Mouse (Mus musculus) gastrocnemius, postnatal 36 days (tissue): ENCODE measurements around the gene Sspn. TPM values are rescaled to one million over a fixed set of nuclear protein-coding genes. Genes with fewer than 3 reads are reported as not detected.

Experiments
- DNase-seq, 2 experiments: peaks; one replicate each; pipeline ENCODE4 v3.0.0; 2022
- intact Hi-C: fragments of 180-260 bp; cut with DNase I; formaldehyde crosslinking; loops from one replicate; pipeline ENCODE4 v1.15.1; 2025
- total RNA-seq, 2 experiments: library from RNA; stranded (reverse); gene quantifications; 2 replicates each; pipeline ENCODE4 v1.2.3; 2021

Sspn gene
- total RNA-seq, 2 experiments from 2014 or later, result 50.1 to 57.6 TPM

DNA sequence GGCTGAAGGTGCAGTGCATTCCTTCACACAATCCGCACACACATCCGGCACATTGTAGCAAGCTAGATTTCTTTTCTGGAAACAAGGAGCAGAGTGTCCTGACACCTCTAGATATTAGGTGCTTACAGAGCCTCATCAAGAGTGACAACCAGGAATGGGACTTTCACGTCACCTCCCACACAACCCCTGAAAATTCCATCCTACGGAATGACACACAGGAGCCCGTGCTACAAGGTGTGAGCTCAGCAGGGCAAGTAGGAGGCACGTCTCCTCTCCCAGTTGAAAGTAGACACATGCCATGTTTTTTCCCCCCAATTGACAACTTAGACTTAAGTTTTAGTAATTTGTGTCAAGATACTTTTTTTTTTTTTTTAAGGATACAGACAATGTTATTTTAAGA, 7.8 kb upstream of the Sspn start:
- no peak for DNase-seq
- intact Hi-C loops, result no loop called here

DNA sequence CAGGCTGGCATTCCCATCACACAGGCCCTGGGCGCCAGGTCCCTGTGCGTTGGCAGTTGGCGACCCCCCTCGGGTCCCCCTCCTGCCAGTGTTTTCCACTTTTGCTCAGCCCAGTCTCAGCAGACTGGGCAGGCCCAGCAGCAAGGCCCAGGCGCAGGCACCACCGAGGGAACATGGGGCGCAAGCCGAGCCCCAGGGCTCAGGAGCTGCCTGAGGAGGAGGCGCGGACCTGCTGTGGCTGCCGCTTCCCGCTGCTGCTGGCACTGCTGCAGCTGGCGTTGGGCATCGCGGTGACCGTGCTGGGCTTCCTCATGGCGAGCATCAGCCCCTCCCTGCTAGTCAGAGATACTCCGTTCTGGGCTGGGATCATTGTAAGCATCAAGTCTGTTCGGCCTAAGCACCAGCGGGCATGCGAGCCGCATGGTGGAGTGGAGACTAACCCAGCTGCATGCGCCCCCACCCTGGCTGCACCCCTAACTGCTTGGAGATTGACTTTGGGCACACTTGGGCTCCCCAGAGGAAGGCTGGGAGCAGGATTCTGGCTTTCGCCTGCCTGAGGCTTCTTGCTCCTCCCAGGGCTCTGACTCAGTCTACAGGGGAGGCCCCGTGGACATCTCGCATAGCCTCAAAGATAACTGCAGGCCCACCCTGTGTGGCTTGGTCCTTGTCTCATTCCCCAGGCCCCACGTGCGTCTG, 2.7 kb downstream of the Sspn start:
- intact Hi-C loops, result loop anchor here (2.0 kb wide), 1 partner anchor 67 kb away; no protein-coding TSS in a partner anchor
- DNase-seq, result peak; percentile 80

DNA sequence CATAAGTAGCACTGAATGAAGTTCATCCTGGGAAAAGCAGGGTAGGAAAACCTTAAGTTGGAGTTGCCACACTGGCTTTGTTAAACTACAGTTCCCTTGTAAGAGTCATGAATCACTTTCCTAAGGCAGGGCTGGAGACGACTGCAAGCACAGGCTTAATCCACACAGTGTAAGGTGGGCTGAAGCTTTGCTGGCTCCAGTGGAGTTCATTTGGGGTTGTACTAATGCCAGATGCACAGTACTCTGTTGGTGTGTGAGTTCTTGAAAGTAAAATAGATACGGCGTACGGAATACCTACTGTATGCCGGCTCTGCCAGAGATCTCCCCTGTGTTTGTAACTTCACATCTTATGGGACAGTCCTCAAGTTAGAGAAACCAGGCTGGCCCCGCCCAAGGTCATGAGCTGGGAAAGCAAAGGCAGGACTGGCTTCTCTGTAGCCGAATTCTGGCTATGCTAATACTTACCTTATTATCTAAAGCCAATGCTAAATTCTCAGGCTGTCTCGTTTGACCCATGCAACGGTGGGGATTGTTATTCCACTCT, 3.3 kb downstream of the Sspn start:
- intact Hi-C loops, result loop anchor here (2.0 kb wide), 1 partner anchor 68 kb away; no protein-coding TSS in a partner anchor
- peak in 1 of 2 experiments; percentile 20 for DNase-seq

GRCm38 (mm10) chr6:145935912-145936311, 4.5 kb downstream of the Sspn start:
- intact Hi-C loops, result loop anchor here (2.0 kb wide), 1 partner anchor 69 kb away; no protein-coding TSS in a partner anchor
- no peak for DNase-seq

- DNase-seq, result no peak
- intact Hi-C loops, result no loop called here
Measured at GRCm38 (mm10) chr6:145936511-145936910, 5.1 kb downstream of the Sspn start.

GRCm38 (mm10) chr6:145940852-145941251, 9.4 kb downstream of the Sspn start:
- intact Hi-C loops, result no loop called here
- no peak for DNase-seq

- intact Hi-C loops, result no loop called here
- no peak for DNase-seq
Measured at GRCm38 (mm10) chr6:145942263-145942966, 11.0 kb downstream of the Sspn start.

DNA sequence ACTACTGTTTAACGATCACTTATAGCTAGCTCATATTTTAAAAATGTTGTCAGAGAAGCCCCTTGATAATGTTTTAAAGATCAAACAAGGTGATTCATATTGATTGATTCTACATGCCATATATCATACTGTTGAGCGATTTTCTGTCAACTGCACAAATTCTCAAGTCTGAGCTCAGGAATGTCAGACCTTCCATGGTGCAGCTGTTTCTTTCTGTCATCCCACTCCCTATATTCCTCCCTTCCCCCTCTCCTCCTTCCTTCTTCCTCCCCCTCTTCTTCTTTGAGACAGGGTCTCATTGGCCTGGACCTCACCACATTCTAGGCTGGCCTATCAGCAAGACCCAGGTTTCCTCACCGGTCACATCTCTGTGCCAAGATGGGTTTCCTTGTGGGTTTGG, 12.0 kb downstream of the Sspn start:
- no peak for DNase-seq
- intact Hi-C loops, result no loop called here

DNA sequence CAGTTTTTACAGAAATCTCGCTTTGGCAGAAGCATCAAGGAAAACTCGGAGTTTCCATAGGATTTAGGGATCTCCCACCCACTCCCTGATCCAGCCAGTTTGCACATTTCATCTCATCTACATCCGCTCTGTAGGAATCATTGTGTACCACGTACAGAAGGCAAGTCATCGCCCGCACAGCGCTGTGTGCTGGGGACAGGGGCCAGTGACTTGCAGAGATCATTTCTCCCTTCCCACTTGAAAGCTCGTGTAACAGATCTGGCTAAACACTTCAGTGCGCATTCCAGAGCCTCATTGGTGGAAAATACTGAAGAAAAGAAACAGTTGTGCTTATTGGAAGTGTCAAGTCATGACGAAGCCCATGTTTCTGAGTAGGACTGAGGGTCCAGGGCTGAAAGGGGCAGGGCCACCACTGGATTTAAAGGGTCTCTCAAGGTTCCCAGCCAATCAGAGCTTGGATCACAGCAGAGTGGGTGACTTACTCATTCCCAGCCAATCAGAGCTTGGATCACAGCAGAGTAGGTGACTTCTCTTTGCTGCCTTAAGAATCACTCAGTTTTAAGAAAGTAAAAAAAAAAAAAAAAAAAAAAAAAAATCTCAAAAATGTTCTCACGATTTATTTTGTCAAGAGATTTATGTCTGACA, 14.4 kb downstream of the Sspn start:
- intact Hi-C loops, result no loop called here

DNA sequence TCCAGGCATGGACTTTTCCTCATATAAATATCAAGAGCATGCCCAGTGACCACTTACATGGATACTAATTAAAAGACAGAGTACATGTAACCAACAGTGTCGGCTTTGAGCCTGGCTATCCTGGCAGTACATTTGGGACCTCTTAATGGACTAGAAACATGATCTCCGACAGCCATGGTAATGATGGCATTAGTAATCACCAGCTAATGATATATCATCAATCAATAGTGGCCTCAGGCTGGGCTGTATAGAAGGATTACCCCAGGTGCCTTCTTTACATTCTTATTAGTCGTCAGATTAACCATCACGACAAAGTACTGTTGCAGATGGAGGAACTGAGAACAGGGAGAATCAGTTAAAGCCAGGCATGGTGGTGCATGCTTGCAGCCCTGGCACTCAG, 17.6 kb downstream of the Sspn start:
- intact Hi-C loops, result no loop called here
- DNase-seq, result no peak

More for the DNA sequence above, 14.4 kb downstream of the Sspn start:
- no peak for DNase-seq

- intact Hi-C loops, result no loop called here
- DNase-seq, result no peak
Measured at GRCm38 (mm10) chr6:145950626-145951025, 19.2 kb downstream of the Sspn start.

DNA sequence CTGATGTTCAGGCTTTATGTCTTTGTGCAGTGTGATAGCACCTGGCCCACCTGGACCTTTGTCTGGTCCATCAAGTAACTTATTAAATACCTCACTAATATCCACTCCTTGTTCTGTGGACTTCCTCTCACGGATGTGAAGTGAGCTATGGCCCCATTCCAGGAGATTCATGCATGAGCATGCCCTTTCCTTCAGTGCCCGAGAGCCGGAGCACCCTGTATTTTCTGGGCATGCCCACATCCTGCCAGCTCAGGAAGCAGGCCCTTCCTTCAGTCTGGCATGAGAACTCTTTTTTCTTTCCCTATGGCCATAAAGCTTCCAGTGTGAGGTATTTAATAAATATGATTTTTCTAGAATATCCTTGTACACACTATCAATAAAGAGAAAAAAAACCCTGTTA, 21.2 kb downstream of the Sspn start:
- no peak for DNase-seq
- intact Hi-C loops, result no loop called here

- intact Hi-C loops, result no loop called here
- no peak for DNase-seq
Measured at GRCm38 (mm10) chr6:145953121-145953896, 21.9 kb downstream of the Sspn start.

GRCm38 (mm10) chr6:145957427-145957965, 26.1 kb downstream of the Sspn start:
- intact Hi-C loops, result no loop called here
- no peak for DNase-seq

- DNase-seq, result no peak
- intact Hi-C loops, result no loop called here
Measured at GRCm38 (mm10) chr6:145958070-145958469, 26.6 kb downstream of the Sspn start.

DNA sequence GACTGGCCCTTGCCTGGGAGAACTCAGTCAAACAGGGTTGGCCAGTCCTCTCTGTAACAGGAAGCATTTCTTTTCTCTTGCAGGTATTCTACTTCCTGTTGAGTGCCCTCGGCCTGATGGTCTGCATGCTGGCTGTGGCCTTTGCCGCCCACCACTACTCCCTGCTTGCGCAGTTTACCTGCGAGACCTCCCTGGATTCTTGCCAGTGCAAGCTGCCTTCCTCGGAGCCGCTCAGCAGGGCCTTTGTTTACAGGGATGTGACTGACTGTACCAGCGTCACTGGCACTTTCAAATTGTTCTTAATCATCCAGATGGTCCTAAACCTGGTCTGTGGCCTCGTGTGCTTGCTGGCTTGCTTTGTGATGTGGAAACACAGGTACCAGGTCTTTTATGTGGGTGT, 29.6 kb downstream of the Sspn start:
- DNase-seq, result no peak
- intact Hi-C loops, result no loop called here

GRCm38 (mm10) chr6:145963966-145964365, 32.5 kb downstream of the Sspn start:
- no peak for DNase-seq
- intact Hi-C loops, result no loop called here

- DNase-seq, result no peak
- intact Hi-C loops, result no loop called here
Measured at GRCm38 (mm10) chr6:145967693-145968092, 36.3 kb downstream of the Sspn start.

- intact Hi-C loops, result no loop called here
- peak; percentile 48 to 78 for DNase-seq
Measured at GRCm38 (mm10) chr6:145968301-145968818, 36.9 kb downstream of the Sspn start.

DNA sequence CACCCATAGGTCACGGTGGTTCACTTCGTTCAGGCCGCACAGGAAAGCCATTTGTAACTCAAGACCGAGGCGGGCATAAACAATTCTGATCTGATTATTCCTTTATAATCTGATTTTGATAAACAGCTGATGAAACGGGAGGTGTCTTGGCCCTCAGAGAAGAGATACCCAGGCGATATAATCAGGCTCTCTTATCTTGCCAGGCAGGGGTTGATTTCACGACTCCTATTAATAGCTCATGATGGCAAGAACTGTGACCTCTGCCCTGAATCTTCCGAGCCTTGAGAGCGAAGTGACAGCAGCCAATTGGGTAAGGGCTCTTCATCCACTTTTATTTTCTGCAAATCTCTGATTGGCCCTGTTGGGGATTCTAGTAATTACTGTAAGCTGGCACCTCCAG, 37.4 kb downstream of the Sspn start:
- no peak for DNase-seq
- intact Hi-C loops, result no loop called here
